ENCODE assay signal across 27 mouse cellular contexts in the genomic region with DNA sequence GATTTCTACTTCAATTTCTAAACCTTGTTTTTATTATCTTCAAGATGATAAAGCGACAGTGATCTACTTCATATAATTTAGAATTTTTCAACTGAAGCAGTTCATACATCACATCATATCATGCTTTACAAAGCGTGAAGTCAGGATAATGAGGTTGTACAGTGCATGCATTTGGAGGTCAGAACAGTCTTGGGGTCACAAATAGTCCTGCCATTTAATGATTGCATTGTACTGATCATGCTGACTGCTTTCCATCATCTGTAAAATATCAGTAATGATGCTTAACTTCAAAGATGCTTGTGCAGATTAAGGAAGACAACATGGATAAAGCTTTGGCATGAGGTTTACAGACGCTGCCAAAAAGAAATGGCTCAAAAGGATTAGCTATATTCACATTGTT.
"Had no signal": no experiment of that assay in that cellular context is flagged by ENCODE, and none has a peak within 500 bp of the region (broad histone marks: within the 10 kb centered on the region; RNA-seq: fewer than 3 reads in every experiment).

No protein-coding gene starts in this region.

- H3K9ac ChIP-seq: heart, embryonic 12.5 days; hindbrain, embryonic 12.5 days; hindbrain, embryonic 14.5 days; intestine, embryonic 15.5 days; limb, embryonic 12.5 days; liver, embryonic 13.5 days had no signal

- ATAC-seq: hindbrain, embryonic 16.5 days; inflammation-experienced regulatory T-cells, adult 6 months; intestine, embryonic 15.5 days; intestine, postnatal 0 days had no signal

- H3K27me3 ChIP-seq: heart, embryonic 12.5 days; hindbrain, embryonic 12.5 days; intestine, embryonic 15.5 days; limb, embryonic 12.5 days; liver, embryonic 13.5 days had no signal

- H3K9me3 ChIP-seq: heart, embryonic 10.5 days; heart, embryonic 12.5 days; hindbrain, embryonic 10.5 days; hindbrain, embryonic 12.5 days; intestine, embryonic 15.5 days; limb, embryonic 10.5 days; limb, embryonic 12.5 days; liver, embryonic 13.5 days had no signal

- H3K36me3 ChIP-seq: heart, embryonic 10.5 days; heart, embryonic 12.5 days; hindbrain, embryonic 10.5 days; hindbrain, embryonic 12.5 days; intestine, embryonic 15.5 days; limb, embryonic 10.5 days; limb, embryonic 12.5 days; liver, embryonic 13.5 days had no signal

- H3K4me1 ChIP-seq: heart, embryonic 10.5 days; heart, embryonic 12.5 days; hindbrain, embryonic 10.5 days; hindbrain, embryonic 12.5 days; intestine, embryonic 15.5 days; limb, embryonic 10.5 days; limb, embryonic 12.5 days; liver, embryonic 13.5 days had no signal

- DNase-seq: gastrocnemius, adult 2 months; gastrocnemius, postnatal 10 days; gastrocnemius, postnatal 25 days; heart, adult 18-20 months; heart, postnatal 10 days; heart, postnatal 4 days; kidney, adult 18-20 months; kidney, adult 8-10 months; kidney, postnatal 10 days; kidney, postnatal 25 days; kidney, postnatal 4 days; liver; liver, embryonic 13.5 days had no signal

- H3K27ac ChIP-seq: gastrocnemius, adult 2 months; heart, embryonic 10.5 days; hindbrain, embryonic 10.5 days; hindbrain, embryonic 12.5 days; hindbrain, embryonic 14.5 days; intestine, embryonic 15.5 days; layer of hippocampus, adult 2 months; left cerebral cortex, adult 2 months; limb, embryonic 10.5 days; limb, embryonic 12.5 days; liver, embryonic 13.5 days had no signal

- H3K4me3 ChIP-seq: gastrocnemius, adult 2 months; heart, embryonic 10.5 days; heart, embryonic 12.5 days; hindbrain, embryonic 10.5 days; hindbrain, embryonic 12.5 days; intestine, embryonic 15.5 days; layer of hippocampus, adult 2 months; left cerebral cortex, adult 2 months; limb, embryonic 10.5 days; limb, embryonic 12.5 days; liver, embryonic 13.5 days had no signal

- H3K4me2 ChIP-seq: heart, embryonic 12.5 days; hindbrain, embryonic 12.5 days; hindbrain, embryonic 14.5 days; intestine, embryonic 15.5 days; limb, embryonic 12.5 days; liver, embryonic 11.5 days; liver, embryonic 13.5 days had no signal
